Mouse (Mus musculus) mesoderm, embryonic 11.5 days (tissue): ENCODE results near the gene Als2.

Experiments used
- DNase-seq: peaks from one replicate; pipeline ENCODE4 v3.0.0-alpha.2; 2012; ENCODE audit warnings: low read depth, low spot score

The Als2 gene

GRCm38 (mm10) chr1:59236856-59237441 lies at the start of gene Als2:
Als2 (minus strand) TSS chr1:59237231.
- peak; percentile 97 for DNase-seq

DNA sequence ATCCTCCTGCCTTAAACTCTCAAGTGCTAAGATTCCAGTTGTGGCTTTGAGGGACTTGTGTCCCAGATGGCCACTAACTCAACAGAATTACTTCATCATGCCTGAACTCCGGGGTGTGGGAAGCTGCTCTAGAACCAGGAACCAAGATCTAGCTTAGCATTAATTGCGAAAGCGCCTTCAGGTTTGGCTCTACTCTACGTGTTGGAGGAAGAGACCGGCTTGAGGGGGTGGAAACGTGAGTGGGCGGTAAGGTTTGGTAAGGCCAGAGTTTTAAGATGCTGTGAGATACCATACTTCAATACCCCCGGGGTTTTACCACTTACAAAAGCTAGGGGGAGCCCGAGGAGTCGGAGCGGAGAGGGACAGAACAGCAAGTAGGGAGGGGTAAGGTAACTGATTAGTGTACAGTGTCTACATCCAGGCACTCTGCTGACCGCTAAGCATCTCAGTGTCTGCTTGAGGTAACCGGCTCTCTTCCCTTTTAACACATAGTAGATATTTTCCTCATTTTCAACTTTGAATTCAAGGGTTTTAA lies 49.4 kb upstream of the Als2 start:
- DNase-seq = no peak

- DNase-seq = no peak
These were observed 48.8 kb upstream of the Als2 start for GRCm38 (mm10) chr1:59285880-59286279.

DNA sequence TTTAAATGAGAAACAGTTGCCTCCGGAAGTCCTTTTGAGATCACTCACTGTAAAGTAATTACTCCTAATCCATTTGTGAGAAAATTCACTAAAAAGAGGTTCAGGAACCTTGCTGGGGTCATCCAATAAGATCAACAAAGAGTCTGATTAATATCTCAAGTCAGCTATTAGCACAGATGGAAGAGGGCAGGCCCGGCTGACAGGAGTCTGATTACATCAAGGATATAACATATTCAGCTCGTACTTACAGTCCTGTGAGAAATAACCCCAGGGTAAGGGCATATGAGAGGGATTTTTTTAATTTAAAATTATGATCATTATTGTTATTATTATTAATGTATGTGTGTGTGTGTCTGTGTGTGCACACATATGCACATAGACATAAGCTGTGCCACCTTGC lies 35.2 kb upstream of the Als2 start:
- DNase-seq = no peak

- peak; percentile 82 for DNase-seq
These were observed 33.1 kb upstream of the Als2 start for GRCm38 (mm10) chr1:59269951-59270689.

DNA sequence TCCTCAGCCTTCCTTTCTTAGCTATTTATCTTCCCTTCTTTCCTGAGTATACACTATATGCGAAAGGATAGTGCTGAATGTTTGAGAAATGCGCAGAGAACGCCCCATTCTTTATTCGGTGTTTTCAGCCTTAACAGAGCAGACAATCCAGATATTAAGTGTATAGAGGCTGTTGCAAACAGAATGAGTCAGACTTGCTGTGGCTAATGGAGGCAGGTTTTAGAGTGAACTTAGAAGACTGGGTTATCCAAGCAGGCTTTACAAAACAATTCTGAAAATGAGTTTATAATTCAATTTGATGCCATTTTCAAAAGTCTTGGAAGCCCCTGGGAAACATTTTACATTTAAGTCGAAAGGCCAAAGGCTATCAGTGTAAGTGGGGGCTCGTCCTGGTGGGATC lies 32.4 kb upstream of the Als2 start:
- DNase-seq = no peak

GRCm38 (mm10) chr1:59268931-59269330 lies 31.9 kb upstream of the Als2 start:
- DNase-seq = no peak

DNA sequence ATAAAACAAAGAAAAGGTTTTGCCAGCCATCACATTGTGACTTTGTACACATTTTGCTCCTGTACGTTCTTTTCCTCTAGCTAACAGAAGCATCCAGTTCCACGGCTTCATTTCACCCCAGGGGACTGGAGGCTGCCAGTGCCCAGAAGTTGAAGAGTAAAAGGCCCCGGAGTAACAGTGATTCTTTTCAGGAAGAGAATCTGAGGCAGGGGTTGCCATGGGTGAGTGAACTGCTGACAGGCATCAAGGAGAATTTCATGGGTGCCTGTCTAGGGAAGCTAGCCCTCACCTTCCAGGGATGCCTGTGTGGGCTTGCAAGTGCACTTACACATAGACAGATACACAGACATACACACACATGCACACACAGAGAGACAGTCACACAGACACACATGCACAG lies 20.7 kb upstream of the Als2 start:
- peak; percentile 39 for DNase-seq

DNA sequence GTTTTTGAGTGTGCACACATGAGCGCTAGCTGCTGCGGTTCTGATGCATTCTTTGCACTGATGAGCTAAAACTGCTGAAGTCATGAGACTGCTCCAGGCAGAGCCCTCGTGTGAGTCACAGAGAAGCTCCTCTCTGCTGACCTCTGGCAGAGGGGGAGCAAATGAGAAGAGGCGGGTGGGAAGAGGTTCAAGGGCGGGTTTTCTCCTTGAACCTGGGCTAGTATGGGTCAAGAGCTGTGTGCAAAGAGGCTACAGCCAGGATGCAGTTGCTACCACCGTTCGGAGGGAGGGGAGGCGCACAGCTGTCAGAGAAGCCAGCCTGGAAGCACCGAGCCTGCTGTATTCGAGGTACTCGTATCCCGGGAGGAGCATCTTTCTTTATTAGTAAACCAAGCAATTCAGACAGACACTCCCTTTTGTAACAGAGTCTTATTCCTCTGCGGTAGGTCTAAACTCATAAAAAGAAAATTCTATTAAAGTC lies 19.8 kb upstream of the Als2 start, which contains the start of gene Cdk15:
Gene Cdk15, plus strand, starts transcription at position 156 of the 481 bp plus-strand sequence.
- peak; percentile 39 for DNase-seq

- DNase-seq = no peak
These were observed 16.4 kb upstream of the Als2 start for GRCm38 (mm10) chr1:59253301-59253909.

DNA sequence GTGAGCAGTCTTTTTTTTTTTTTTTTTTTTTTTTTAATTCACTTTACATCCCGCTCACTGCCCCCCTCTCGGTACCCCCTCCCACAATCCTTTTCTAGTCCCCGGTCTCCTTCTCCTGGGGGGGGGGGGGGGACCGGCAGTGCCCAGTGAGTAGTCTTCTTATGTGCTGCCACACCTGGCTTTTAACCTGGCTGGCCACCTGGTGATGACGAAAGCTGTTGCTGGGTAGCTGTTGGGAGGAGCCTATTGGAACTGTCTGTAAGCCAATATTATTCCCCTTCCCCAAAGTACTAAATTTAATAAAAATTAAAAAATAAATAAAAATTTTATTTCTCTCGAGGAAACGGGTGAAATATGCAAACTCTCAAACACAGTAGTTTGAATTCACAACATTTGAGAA lies 15.7 kb upstream of the Als2 start:
- no peak for DNase-seq

DNA sequence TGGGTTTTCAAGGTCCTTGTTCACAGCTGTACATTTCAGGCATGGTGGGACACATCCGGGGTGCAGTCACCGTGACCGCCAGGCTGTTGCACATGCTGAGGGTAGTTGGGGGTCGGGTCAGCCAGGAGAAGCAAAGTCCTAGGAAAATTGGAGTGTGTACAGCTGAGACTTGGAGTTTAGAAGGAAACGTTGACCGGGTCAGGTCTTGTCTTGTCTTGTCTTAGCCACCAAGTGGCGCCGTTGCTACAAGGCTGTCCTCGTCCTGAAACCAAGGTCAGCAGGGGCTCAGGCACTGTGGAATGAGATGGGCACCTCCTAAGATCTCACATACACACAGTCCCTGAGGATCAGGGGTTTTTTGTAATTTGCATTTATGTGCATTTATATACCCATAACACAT lies 10.6 kb upstream of the Als2 start:
- DNase-seq = peak; percentile 81

GRCm38 (mm10) chr1:59243770-59244169 lies 6.7 kb upstream of the Als2 start:
- no peak for DNase-seq

GRCm38 (mm10) chr1:59237614-59238211 lies 682 bp upstream of the Als2 start:
- DNase-seq = peak; percentile 68

- DNase-seq = no peak
These were observed 7.8 kb downstream of the Als2 start for GRCm38 (mm10) chr1:59229187-59229586.

DNA sequence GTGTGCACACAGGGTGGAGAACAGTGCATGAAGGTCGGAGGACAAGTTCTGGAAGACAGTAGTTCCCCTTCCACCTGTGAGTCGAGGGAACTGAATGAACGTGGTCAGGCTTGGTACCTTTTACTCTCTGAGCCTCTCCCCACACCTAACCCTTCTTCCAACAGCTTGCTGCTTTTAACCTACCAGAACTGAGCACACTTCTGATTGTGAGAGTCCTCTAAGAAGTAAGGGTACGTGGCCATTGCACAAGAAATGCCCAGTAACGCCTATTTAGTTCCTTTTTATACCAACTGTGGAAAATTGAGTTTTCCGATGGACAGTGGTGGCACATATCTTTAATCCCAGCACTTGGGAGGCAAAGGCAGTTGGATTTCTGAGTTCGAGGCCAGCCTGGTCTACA lies 8.5 kb downstream of the Als2 start:
- no peak for DNase-seq

DNA sequence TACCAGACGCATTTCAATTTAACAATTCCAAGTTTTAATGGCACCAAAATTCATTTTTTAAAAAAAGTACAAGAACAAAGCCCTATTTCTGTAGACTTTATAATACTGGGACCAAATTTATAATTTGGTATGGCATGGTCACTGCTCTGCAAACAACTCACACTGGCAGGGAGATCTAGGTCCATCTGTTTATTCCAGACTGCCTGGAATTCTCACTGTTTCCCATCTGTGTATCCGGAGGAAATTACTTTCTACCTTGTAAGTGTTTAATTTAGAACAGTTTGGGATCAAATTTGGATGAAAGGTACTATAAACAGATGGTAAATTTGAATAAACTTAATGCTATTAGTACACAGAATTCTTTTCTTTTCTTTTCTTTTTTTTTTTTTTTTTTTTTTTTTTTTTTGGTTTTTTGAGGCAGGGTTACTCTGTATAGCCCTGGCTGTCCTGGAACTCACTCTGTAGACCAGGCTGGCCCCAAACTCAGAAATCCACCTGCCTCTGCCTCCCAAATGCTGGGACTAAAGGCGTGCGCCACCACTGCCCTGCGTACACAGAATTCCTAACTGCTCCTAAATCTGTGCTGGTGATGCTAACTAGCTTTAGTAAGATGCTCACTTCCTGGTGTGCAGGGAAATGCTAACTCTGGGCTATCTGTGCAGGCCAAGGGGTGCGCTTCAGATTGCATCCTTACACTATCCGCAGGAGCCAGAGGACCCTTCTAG lies 14.8 kb downstream of the Als2 start:
- DNase-seq = no peak

DNA sequence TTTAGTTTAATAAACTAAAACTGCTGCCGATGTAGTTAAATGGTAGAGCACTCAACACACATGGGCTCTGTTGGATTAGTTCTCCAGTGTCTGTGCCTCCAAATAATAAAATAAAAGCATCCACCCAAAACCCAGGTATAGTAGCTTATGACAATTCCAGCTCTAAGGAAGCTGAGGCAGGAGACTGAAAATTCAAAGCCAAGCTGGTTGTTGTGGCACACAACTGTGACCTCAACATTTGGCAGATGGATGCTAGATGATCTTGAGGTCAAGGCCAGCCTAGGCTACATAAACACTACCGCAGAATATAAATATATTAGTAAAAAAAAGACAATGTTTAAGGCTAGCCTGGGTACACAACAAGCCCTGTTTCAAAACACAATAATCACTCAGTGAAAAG lies 15.4 kb downstream of the Als2 start:
- no peak for DNase-seq

GRCm38 (mm10) chr1:59220371-59220770 lies 16.7 kb downstream of the Als2 start:
- no peak for DNase-seq

DNA sequence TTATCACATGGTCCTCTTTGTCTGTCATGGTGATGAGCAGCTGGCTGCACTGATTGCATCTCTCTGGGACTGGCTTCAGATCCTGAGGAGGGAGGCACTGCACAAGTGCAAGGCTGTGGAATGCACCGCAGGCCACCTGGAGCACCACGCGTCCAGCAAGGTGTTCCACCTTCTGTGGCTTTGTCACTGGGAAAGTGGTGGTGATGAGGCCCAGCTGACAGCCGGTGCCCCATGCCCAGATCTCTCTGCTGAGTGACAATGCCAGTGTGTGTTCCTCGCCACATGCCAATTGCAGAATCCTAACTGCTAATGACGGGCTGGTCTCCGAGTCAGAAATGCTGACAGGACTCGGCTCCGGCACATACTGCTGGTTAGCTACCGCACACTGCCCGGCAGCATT lies 21.6 kb downstream of the Als2 start:
- no peak for DNase-seq

- peak; percentile 9 for DNase-seq
These were observed 24.1 kb downstream of the Als2 start for GRCm38 (mm10) chr1:59212951-59213350.
